Mouse (Mus musculus) myocyte (in vitro differentiated cells): ENCODE data around the gene Bud13.

Experiments
- CEBPB ChIP-seq: IDR thresholded peaks from 2 replicates; pipeline ENCODE4 v1.6.1; 2011; ENCODE audit warnings: mild to moderate bottlenecking, moderate library complexity; ENCODE audit not compliant: poor library complexity, insufficient read depth, severe bottlenecking
- MAX ChIP-seq: IDR thresholded peaks from one replicate; pipeline ENCODE4 v1.6.1; 2011; ENCODE audit warnings: low read depth, mild to moderate bottlenecking, control low read depth
- MYOD1 ChIP-seq, 3 experiments: IDR thresholded peaks; one replicate each; pipeline ENCODE4 v1.6.1; 2011; ENCODE audit warnings: control low read depth in 2 of 3, low read depth in 2 of 3, mild to moderate bottlenecking in 2 of 3, moderate library complexity in 1 of 3; ENCODE audit not compliant: insufficient read length in 2 of 3, control insufficient read depth in 1 of 3
- POLR2A ChIP-seq: IDR thresholded peaks from one replicate; pipeline ENCODE4 v1.6.1; 2011; ENCODE audit warnings: low read depth, mild to moderate bottlenecking, control low read depth, moderate library complexity; ENCODE audit not compliant: insufficient read length
- POLR2AphosphoS2 ChIP-seq: IDR thresholded peaks from one replicate; pipeline ENCODE4 v1.6.1; 2011; ENCODE audit warnings: low read depth, control low read depth; ENCODE audit not compliant: insufficient read length
- SRF ChIP-seq: IDR thresholded peaks from one replicate; pipeline ENCODE4 v1.6.1; 2011; ENCODE audit warnings: low read depth; ENCODE audit not compliant: control insufficient read depth, insufficient read length
- TCF12 ChIP-seq: IDR thresholded peaks from one replicate; pipeline ENCODE4 v1.6.1; 2011; ENCODE audit warnings: mild to moderate bottlenecking, control low read depth; ENCODE audit not compliant: poor library complexity, insufficient read depth, severe bottlenecking

DNA sequence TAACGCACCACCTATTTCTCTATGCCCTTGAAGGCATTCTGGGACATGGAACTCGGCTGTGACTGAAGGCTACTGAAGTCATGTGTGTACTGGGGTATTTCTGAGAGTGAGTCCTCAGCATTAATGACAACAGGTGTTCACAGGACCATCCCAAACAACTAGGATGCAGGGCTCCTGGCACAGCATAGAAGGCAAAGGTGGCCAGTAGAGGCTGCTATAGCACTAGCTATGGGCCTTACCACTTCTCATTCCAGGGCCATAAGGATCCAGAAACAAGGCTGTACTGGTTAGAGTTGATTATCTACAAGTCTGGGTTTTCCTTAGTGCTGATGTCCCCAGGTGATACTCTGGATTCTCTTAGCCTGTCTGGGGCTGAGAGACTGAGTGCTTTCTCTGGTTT lies 32.1 kb downstream of the Bud13 start:
- TF ChIP-seq CEBPB = no peak
- TF ChIP-seq POLR2A = no peak
- TF ChIP-seq POLR2AphosphoS2 = no peak
- TF ChIP-seq MYOD1 (IDR thresholded peaks at IDR 0.05; ENCODE audit: control insufficient read depth in 1 of 3, insufficient read length in 2 of 3, low read depth in 2 of 3) = no peak
- TF ChIP-seq MAX = no peak
- no peak for TF ChIP-seq TCF12
- TF ChIP-seq SRF = no peak
